Mouse (Mus musculus): Measurements from ENCODE around the gene Polr3g.
"Not testable (repeated sequence)": the region's sequence is repeated elsewhere in the genome, so short reads cannot be mapped to it uniquely, and the experiment has no call there.

Polr3g gene

DNA sequence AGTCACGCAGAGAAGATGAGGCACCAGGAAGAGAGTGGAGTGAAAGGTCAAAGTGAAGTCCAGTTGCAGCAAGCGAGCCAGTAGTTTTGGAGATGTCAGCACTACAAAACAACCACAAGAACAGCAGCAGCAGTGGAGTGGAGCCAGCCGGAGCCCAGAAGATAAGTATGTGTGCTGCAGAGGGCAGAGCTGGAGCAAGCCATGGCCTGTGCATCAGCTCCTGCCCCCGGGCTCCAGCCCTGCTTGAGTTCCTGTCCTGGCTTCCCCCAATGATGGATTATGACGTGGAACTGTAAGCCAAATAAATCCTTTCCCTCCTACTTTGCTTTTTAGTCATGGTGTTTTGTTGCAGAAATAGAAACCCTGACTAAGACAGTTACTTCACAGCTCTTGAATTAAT, 26.6 kb downstream of the Polr3g start:
- no peak for DNase-seq

DNA sequence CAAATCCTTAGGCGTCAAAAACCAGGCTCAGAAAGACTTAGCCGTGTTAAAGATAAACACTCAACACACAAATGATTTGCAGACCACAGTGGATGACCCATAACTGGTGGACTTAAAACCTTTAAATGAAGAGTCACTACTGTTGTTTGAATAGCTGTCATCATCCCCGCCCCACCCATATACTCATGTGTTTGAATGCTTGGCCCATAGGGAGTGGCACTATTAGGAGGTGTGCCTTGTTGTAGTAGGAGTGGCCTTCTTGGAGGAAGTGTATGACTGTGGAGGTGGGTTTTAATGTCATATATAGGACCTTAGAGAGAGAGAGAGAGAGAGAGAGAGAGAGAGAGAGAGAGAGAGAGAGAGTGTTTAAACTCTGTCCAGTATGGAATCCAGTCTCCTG, 27.7 kb downstream of the Polr3g start:
- DNase-seq, result no peak

DNA sequence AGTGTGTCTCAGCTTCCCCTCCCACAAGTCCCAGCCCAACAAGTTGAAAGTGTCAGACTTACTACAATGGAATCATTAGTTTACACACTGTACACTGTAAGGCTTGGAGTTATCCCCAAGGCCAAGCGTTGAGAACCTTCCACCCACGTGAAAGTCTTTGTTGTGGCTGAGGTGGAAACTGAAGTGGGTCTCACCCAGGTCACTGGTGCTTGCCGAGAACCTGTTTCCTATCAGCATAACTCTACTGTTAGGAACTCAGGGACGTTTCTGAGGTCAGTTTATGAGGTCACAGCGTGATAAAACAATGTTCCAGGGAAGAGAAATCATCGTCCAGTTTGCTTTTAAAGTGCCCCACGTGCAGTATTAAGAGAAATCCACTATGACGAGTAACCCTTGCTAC, 35.5 kb downstream of the Polr3g start:
- no peak for DNase-seq

DNA sequence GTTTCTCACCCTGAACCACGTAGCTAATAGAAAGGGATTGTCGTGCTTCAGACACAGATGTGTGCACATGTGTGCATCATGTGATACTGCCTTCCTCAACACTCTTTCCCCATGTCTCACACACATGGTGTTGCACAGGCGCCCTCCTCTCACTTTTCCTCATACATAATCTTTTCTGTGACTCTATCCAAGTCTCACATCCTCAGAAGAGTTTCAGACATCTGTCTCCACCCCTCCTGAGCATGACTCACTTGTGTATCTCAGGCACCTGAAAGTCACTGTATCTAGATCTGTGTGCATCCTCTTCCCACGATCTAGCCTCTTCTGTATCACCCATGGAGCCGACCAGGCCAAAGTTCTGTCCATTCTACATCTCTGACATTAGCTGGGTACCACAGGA, 43.1 kb downstream of the Polr3g start:
- no peak for DNase-seq

DNA sequence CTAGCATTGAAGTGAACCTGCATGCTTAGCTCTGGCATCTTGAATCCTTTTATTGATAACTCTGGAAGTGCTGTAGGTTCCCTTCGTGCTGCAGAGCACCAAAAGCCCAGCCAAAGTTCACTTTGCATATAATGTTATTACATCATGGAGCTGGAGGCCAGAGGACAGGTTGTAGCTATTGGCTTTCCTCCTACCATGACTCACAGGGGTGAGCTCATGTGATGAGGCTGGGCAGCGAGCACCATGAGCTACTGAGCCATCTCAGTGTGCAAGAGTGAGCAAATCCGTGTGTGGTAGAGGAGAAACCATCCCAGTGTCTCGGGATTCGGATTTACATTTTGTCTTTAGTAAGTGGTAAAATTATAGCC, 46.5 kb downstream of the Polr3g start:
- peak; percentile 67 for DNase-seq

DNA sequence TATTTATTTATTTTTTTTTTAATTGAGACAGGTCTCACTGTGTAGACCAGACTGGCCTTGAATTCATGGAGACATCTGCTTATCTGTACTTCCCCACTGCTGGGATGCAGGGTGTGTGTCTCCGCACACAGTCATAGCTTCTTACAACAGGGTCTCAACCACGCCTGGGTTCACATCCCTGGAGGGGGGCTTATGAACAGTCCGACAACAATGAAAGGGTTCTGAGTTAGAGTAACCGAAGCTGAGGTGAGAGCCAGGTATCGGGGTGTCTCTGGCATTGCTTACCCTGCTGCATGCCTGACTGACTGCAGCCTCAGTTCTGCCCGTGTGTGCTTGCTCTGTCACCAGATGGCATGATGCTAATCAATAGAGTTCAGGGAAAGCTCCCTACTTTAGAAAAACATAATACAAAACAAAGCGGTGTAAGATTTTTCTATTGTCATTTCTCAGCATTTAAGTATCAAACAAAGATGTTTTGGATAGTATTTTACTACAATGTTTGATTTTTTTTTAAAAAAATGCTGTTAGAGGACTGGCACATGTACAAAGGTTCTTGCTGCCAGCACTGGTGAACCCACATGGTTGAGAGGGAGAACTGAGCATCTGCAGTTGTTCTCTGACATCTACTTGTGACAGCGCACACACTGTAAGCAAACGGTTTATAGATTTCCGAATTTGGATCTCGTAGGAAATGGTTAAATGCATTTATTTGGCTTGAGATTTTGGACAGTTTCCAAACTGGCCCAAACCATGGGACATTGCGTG, 47.1 kb downstream of the Polr3g start:
- DNase-seq, result peak; percentile 42

DNA sequence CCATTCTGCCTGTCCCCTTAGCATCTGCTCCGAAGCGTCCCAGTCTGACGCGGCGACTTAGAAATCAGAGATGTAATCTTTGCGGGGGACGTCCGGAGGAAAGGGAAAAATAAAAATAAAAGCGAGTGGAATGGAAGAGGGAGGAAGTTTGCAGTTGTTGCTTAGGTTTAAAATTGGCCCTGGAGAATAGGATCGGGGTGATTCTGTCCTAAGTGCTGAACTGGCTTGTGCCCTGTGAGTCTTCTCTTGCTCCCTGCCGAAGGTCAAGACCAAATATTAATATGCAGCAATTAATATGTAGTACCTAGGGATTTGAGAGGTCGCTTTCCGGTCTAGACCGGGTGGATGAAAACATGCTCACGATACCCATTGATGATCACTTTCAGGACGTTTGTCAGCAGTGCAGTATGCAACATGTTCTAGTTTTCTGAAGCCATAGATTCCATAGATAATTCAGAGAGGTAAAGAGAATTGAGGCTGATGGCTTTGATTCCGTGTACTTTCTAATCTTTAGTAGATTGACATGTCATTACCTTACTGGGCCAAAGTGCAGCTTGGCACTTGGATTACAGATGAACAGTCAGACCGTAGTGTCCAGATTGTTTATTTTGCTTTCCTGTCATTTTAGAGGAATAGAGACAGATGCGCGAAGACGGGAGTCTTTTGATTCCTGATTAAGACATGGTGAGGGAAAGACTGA, 52.6 kb downstream of the Polr3g start:
- no peak for DNase-seq

DNA sequence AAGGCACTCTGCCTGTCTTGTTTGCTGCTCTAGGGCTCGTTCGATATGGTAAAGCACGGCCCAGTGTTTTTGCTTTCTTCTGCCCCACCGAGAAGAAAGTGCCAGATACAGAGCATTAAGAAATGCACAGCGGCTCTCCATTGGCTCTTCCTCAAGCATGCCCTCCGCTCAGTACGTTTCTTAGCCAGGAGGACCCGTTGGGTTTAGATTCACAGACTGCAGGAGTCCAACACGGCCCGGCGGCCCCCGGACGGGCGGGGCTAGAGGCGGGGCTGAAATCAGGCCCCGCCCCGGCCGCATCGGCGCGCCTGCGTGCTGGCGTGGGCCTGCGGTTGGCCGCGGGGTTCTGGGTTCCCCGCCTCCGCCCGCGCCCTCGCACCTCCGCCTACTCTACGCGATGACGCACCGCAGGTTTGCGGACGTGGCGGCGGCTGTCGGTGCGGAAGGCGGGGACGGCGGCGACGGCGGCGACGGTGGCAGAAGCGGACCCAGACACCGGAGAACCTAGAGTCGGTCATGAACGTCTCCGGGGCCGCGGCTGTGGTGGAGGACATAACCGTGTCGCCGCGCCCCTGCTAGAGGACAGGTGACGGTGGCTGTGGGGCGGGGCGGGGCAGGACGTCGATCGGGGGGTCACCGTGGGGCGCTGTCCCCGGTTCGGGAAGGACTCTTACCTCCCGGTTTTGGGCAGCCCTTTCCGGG, 53.3 kb downstream of the Polr3g start, which contains the start of gene Lysmd3:
Gene Lysmd3 (plus strand): TSS at position 313 of the 702 bp plus-strand sequence.
- peak; percentile 95 for DNase-seq

DNA sequence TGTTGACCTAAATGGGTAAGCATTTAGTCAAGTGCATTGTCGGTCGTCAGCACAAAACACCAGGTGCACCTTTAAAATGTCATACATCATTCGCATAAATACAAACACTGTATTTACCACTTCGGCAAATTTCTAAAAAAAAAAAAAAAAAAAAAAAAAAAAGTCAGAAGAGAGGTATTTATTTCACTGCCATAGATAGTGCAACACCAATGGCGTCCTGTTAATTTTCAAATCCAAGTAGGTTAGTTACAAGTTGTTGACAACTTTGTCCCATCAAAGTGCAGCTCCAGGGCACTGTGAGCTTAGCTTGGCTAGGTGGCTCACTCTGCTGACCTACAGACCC, 53.8 kb downstream of the Polr3g start:
- no peak for DNase-seq

DNA sequence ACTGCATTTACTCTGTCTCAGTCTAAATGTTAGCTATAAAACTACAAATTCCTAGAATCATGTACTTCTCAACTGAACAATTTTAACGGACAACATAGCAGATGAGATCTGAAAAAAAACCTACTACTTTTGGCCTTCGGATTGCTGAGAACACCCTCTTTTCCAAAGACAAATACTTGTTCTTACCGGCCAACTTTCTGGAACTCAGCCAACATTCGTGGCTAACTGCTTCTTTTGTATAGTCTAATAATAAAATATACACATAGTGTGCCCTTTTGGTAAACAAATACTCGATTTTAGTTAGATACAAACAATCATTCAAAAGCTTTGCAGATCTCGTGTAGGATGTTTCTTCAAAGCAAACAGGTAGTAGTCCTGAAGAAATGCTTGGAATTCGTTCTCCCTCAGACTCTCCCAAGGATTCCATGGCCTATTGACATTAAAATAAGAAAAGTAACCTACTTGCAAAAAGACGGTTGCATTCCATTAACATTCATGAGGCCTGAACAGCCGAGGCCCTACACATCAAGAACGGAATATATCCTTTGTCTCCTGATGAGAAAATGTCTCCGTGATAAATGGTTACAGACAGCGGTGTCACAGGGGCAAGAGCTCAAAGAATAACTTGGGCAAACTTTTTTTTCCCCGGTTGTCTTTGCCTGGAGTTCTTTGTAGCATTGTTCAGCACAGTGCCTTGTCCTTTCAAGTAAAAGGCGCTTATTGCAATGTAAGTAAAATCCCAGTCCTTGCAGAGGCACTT, 54.5 kb downstream of the Polr3g start:
- DNase-seq, result peak; percentile 11

DNA sequence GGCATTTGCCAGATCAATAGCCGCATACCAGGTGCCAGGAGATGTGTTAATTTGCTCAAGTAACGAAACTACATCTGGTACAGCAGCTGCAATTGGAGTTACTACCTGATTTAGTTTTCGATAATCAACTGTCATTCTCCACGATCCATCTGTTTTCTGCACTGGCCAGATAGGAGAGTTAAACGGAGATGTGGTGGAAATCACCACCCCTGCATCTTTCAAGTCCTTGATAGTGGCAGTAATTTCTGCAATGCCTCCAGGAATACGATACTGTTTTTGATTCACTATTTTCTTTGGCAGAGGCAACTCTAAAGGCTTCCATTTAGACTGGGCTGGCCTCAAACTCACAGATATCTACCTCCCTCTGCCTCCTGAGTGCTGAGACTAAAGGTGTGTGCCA, 60.4 kb downstream of the Polr3g start:
- not testable (repeated sequence) for DNase-seq

DNA sequence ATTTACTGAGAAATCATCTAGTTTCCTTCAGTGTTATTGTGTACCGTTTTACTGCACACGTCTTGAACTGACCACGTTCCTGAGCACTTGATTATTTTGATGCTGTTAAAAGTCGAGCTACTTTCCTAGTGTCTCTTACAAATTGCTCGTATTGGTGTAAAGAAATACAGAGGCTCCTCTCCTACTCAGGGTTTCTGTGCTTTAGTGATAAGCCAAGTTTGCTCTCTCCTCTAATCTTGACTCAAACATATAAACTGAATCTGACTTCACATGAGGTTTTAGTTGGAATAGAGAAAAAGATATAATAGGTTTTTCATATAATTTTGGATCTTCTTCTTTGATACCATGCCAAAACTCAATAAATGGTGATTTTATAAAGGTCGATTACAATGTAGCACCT, 64.5 kb downstream of the Polr3g start:
- no peak for DNase-seq

DNA sequence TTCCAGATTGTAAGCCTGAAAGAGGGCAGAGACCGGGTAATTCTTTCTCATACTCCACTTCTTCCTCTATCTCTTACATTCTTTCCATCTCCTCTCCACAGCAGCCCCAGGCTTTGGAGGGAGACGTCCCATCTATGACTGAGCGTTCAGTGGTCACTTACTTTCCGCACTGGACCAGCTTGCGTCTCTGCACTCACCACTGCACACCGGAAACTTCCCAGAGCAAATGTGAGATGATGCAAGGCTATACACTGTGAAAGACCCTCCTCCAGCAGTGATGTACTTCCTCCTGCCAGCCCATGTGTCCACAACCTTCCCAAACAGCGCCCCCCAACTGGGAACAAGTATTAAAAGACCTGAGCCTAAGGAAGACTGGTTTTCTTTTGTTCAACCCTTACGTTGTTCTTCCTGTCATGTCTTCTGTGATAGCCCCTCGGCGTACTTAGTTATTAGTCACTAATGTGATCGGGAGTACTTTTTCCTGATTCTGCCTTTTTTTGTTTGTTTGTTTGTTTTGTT, 66.7 kb downstream of the Polr3g start:
- DNase-seq, result no peak

DNA sequence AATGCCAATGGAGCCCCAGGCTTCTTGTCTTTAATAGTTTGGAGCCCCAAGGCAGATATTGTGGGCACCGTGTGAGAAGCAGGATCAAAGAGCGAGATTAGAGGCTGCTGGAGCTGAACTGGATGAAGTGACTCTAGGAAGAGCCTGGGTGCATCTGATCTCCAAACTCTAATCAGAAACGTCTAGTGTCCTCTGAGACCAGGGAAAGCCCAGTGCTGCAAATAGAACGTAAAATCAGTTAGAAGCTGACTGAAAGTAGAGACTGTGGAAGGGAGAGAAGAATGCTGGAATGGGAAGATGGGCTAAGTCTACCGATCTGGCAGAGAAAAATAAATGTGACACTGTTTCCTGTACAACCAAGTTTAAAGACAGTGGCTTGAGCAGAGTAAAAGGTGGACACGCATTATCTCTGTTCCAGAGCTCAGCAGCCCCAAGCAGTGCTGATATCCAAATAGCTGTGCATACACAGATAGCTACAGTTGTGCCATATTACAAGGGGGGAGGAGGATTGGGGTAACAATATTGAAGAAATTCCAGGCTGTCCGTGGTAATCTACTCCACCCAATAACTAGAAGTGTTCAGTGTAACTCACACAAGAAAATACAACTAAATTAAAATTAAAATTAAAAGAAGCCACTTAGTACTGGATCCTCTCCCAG, 68.2 kb downstream of the Polr3g start:
- no peak for DNase-seq

DNA sequence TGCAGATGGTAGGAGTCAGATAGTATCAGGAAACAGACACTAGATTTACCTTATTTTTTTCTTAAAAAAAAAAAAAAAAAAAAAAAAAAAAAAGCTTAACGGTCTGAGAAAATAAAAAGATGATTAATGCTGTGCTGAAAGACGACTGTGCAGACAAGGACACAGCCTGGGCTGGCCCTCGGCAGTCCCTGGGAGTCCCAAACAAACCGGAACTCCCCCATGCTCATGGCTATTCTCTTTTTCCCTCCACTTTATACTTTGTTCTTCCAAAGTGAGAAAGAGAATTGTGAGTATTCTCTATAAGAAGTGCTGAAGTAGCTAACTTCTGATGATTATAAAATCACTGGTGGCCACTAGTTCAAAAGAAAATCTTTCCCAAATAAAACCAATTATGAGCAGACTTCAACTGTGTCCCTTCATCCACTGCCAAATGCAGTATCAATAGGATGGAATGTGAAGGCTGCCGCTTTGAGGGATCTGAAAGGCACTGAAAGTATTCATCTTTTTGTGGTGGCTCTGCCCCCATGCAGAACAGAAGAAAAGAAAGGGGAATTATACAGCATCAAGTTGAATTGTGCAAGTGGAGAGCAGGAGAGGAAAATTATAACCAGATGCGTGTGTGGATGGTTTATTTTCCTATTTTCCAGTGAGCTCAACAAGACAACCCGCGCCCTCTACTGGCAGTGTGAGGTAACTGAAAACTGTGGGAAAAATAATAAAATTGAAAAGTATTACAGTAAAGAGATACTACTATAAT, 69.3 kb downstream of the Polr3g start:
- DNase-seq, result peak; percentile 11

DNA sequence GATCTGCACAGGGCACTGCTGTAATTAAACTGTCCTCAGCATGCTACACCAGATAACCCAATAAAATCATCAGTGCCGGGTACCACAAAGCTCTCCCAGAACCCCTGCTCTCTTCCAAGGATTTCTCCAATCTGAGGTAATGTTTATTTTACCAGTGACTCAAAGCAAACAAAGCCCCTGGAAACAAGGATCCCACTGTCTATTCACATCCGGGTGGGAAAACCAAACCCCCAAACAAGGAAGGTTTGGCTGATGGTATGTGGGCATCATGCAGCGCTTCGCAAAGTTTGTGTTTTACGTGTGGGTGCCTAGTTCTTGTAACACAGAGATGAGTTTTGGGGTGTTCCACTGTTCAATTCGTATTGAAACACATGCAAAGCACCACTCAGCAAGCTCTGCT, 69.9 kb downstream of the Polr3g start:
- no peak for DNase-seq

DNA sequence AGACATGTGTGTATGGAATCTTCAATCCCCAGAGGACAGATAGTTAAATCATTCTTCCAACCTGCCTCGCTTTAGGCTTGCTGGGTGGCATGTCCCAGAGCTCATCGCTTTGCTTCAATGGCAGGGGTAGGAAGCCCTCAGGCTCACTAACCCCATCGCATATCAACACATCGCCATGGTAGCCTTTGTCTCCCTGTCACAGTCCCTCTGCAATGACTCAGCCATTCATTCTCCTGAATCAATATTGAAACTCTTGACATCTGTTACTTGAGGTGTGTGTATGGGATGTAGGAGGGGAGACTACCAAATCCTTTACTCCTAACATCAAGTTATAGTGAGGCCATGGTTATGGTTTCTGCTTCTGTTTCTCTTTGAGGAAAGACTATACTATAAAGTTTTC, 71.2 kb downstream of the Polr3g start:
- no peak for DNase-seq

DNA sequence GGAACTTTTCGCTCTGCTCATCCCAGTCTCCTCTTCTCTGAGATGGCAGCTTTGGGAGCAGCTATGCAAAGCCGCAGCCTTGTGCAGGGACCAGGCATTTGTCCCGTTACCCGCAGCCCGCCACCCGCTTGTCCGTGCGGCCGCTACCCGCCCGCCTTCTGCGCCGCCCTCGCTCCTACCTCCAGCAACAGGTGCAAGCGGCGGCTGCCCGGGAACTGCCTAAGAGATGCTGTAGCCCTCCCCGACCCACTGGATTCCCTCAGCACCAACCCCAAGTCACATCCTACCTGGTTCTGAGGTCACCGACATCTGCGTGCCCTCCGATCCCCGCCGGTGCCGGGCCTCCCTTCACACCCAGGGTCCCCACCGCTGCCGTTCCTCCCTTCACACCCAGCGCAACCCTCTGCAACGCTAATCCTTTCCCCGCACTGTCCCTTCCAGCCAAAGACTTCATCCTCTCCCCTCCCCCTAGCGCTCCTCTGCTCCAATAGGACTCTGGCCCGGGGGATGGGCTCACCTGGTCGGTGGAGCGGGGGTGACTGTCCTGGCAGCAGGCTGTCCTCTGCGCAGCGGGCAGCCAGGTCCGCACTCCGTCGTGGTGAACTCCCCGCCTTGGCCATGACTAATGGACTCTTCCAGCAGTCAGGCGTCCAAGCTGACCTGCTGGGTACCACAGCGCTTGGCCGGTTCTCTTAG, 77.9 kb downstream of the Polr3g start, which contains the start of gene Adgrv1:
Gene Adgrv1 (minus strand): TSS at position 435 of the 696 bp plus-strand sequence.
- peak; percentile 86 for DNase-seq

DNA sequence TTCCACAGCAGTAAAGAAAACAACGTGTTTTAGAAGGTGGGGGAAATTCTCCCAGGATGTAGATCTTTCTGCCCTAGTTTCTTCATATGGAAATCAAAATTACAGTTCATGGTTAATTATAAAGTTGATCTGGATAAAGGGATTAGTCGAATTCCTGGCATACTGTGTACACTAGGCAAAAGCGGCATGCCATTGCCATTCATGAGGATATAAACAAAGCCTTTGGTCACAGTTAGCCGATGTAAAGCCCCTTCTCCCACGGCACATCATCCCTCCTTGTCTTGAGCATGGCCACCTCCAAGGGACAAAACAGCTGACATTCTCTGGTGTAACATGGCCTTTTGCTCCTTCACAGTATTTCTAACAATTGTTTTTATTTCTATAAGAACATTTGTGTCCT, 80.2 kb downstream of the Polr3g start:
- DNase-seq, result no peak

DNA sequence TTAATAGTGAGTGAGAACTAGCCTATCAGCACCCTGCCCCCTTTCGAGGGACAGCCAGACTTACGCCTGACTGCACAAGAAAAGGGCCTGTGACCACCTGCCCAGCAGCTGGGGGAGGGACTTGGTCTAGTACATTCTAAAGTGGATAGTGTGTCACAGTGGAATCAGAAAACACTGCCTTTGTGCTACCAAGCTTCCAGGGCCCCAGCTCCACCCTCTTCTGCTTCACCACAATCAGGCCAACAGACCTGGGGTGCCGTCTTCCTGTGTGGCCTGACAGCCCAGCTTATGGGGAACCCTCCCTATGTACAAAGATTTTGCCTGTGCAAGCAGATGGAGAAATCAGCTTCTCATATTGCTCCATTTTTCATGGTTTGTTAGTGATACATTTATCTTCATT, 81.4 kb downstream of the Polr3g start:
- no peak for DNase-seq

DNA sequence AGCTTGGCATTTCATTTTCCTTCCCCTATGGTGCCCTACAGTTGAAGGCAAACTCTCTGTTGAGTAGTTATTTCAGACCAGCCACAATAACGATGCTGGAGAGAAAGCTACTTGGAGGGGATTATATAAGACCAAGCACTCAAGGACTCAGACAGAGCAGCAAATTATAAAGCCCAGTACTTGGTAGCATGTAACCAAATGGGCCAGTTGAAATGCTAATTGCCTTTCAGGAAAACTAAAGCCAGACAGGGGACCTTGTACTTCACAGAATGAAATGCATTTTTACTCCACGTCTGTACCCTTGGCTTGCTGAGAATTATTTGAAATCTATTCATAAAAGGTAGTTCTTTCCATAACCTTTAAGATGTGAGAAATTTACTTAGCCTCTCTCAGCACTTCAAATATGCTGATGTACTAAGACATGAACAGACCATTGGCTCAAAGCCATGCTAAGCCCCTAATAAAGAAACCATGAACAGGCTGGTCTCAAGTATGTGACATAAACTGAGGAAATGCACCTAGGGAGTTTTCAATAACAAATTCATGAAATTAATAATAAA, 82.1 kb downstream of the Polr3g start:
- no peak for DNase-seq

All from cerebellum, adult 9-11 months (tissue).